Mouse (Mus musculus) megakaryocyte, embryonic 14.5 days (primary cell): ENCODE measurements around the gene Fgb.

ENCODE experiments used
- FLI1 ChIP-seq: IDR thresholded peaks from 2 replicates; pipeline ENCODE4 v1.6.1; 2012; ENCODE audit warnings: low read length, inconsistent platforms, mixed read lengths
- GATA1 ChIP-seq: IDR thresholded peaks from 3 replicates; pipeline ENCODE4 v1.6.1; 2012; ENCODE audit warnings: mixed read lengths, low read length, inconsistent platforms, borderline replicate concordance

- TF ChIP-seq GATA1 (no peak), FLI1 (no peak)
These were observed 24.6 kb downstream of the Fgb start for GRCm38 (mm10) chr3:83025036-83025435.
